Comparison of ENCODE assay signal across 8 mouse cellular contexts in the genomic region with DNA sequence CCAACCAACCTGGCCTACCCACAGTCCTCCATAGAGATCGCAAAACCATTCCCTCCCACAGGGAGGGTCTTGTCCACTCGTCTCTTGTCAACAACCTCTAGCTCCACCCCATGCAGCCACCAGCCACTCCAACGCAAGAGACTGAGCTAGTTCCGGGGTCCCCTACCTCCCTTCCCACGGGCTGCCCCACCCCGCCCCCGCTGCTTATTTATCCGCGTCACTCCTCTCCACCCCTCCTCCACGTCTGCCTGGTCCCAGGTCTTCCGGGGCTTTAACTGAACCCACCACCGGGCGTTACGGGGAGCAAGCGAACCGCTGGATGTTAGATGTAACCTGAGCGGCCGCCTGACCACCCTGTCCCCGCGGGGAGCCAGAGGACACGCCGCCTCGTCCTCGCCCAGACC. TPM values are rescaled to one million over a fixed set of nuclear protein-coding genes. Genes with fewer than 3 reads are reported as not detected.
DNase-seq lines count a peak whose midpoint lies in the region; ATAC-seq lines count a peak whose summit lies in the region.

No protein-coding gene starts in this region.

- H3K4me3 ChIP-seq in hindbrain, embryonic 10.5 days = peak overlapping the region; percentile 87

- H3K9me3 ChIP-seq in hindbrain, embryonic 10.5 days = no peaks in the 10 kb centered on the region

- H3K36me3 ChIP-seq in hindbrain, embryonic 10.5 days = peaks cover 31% of the 10 kb centered on the region

- under 1% methylated on average over 24 of the region's 24 CpGs for whole genome bisulfite sequencing in hindbrain, embryonic 10.5 days

- peak; percentile 82 for ATAC-seq in frontal cortex, adult (ENCODE audit: low TSS enrichment)

- peaks cover 24% of the 10 kb centered on the region for H3K4me1 ChIP-seq in hindbrain, embryonic 10.5 days (replicated peaks)

- no peaks in the 10 kb centered on the region for H3K27me3 ChIP-seq in hindbrain, embryonic 10.5 days (ENCODE audit: insufficient read depth, poor library complexity, severe bottlenecking)

- peak; percentile 97 for DNase-seq in NIH3T3 (ENCODE audit: low read depth)
- peak; percentile 96 for DNase-seq in cerebellum, adult 9-10 months
- DNase-seq in hindbrain, embryonic 10.5 days (ENCODE audit: low spot score) = peak; percentile 90
- DNase-seq in layer of hippocampus, postnatal 14 days (ENCODE audit: low spot score in 2 of 2) = peak; percentile 80 to 94
- peak; percentile 98 for DNase-seq in lung, postnatal 10 days
- peak; percentile 77 for DNase-seq in ovary, postnatal 14 days (ENCODE audit: low spot score)
- peak; percentile 91 to 94 for DNase-seq in thymus, postnatal 10 days (ENCODE audit: low spot score in 2 of 2)

- H3K27ac ChIP-seq in hindbrain, embryonic 10.5 days = peak overlapping the region; percentile 96

RNA-seq across cellular contexts. Expression of gene Sqstm1, which starts 0.5 kb away (rescaled TPM):
- polyA plus RNA-seq in hindbrain, embryonic 10.5 days (2016; fragmentation: Nextera tagmentation; extraction: Ambion mirVana) = 147 and 210 TPM in 2 replicates
- 100 to 1,000 TPM; 343 to 377 TPM for total RNA-seq in layer of hippocampus, postnatal 14 days (2021)

RNA-seq across cellular contexts. Expression of gene Mgat4b, which starts 0.6 kb away (rescaled TPM):
- 21.5 and 29.9 TPM in 2 replicates for polyA plus RNA-seq in hindbrain, embryonic 10.5 days (2016; fragmentation: Nextera tagmentation; extraction: Ambion mirVana)
- total RNA-seq in layer of hippocampus, postnatal 14 days (2021) = 100 to 1,000 TPM; 166 to 175 TPM

RNA-seq across cellular contexts. Expression of gene Ltc4s, which starts 28.3 kb away (rescaled TPM):
- 1.4 and 1.8 TPM in 2 replicates for polyA plus RNA-seq in hindbrain, embryonic 10.5 days (2016; fragmentation: Nextera tagmentation; extraction: Ambion mirVana)
- 10 to 100 TPM; 13.1 to 13.8 TPM for total RNA-seq in layer of hippocampus, postnatal 14 days (2021)

RNA-seq across cellular contexts. Expression of gene Mrnip, which starts 35.9 kb away (rescaled TPM):
- polyA plus RNA-seq in hindbrain, embryonic 10.5 days (2016; fragmentation: Nextera tagmentation; extraction: Ambion mirVana) = 23.1 and 26.1 TPM in 2 replicates
- total RNA-seq in layer of hippocampus, postnatal 14 days (2021) = 10 to 100 TPM; 15.3 to 17.7 TPM

Comparison
In these comparisons a context has a peak if more than half of its experiments do, and no peak if none do; other contexts are left out.
1. Peak in every context shown above with its lines: DNase-seq, ATAC-seq, H3K4me3 ChIP-seq and H3K27ac ChIP-seq.